Mouse (Mus musculus): Measurements from ENCODE around the gene Rab5c. TPM values are rescaled to one million over a fixed set of nuclear protein-coding genes. Genes with fewer than 3 reads are reported as not detected.

Gene Rab5c
- polyA plus RNA-seq, 1 experiment from 2014 or later, result 76.6 TPM

- Histone ChIP-seq H3K27ac (ENCODE audit: low read depth, low read length) (no peak overlapping the region), H3K4me3 (ENCODE audit: low read depth, low read length) (no peak overlapping the region), H3K4me2 (replicated peaks; ENCODE audit: low read depth, low read length) (no peak overlapping the region), H3K36me3 (ENCODE audit: control insufficient read depth, insufficient read depth, low read length) (no peaks in the 10 kb centered on the region), H3K9me3 (ENCODE audit: control insufficient read depth, low read length) (no peaks in the 10 kb centered on the region), H3K4me1 (replicated peaks; ENCODE audit: control insufficient read depth, insufficient read depth, low read length) (peaks cover 6% of the 10 kb centered on the region), H3K27me3 (ENCODE audit: control insufficient read depth, insufficient read depth, low read length) (peaks cover 17% of the 10 kb centered on the region), H3K9ac (ENCODE audit: low read depth, low read length) (no peak overlapping the region)
- ATAC-seq (ENCODE audit: low FRiP score), result no peak
- WGBS, result 91% methylated on average over 12 of the region's 12 CpGs
- no peak for DNase-seq (ENCODE audit: low spot score)
Measured at GRCm38 (mm10) chr11:100757566-100757965, 19.6 kb upstream of the Rab5c start.

GRCm38 (mm10) chr11:100756476-100756875 lies 18.5 kb upstream of the Rab5c start:
- WGBS, result 52% methylated on average over 6 of the region's 6 CpGs
- Histone ChIP-seq H3K27ac (ENCODE audit: low read depth, low read length) (no peak overlapping the region), H3K4me2 (replicated peaks; ENCODE audit: low read depth, low read length) (no peak overlapping the region), H3K9me3 (ENCODE audit: control insufficient read depth, low read length) (no peaks in the 10 kb centered on the region), H3K9ac (ENCODE audit: low read depth, low read length) (no peak overlapping the region), H3K36me3 (ENCODE audit: control insufficient read depth, insufficient read depth, low read length) (no peaks in the 10 kb centered on the region), H3K4me1 (replicated peaks; ENCODE audit: control insufficient read depth, insufficient read depth, low read length) (peaks cover 6% of the 10 kb centered on the region), H3K4me3 (ENCODE audit: low read depth, low read length) (no peak overlapping the region), H3K27me3 (ENCODE audit: control insufficient read depth, insufficient read depth, low read length) (peaks cover 14% of the 10 kb centered on the region)
- no peak for ATAC-seq (ENCODE audit: low FRiP score)
- DNase-seq (ENCODE audit: low spot score), result no peak

- WGBS, result 94% methylated on average over 3 of the region's 3 CpGs
- H3K36me3 ChIP-seq (ENCODE audit: control insufficient read depth, insufficient read depth, low read length), result no peaks in the 10 kb centered on the region
- ATAC-seq (ENCODE audit: low FRiP score), result no peak
- H3K27me3 ChIP-seq (ENCODE audit: control insufficient read depth, insufficient read depth, low read length), result peaks cover 6% of the 10 kb centered on the region
- H3K27ac ChIP-seq (ENCODE audit: low read depth, low read length), result no peak overlapping the region
- DNase-seq (ENCODE audit: low spot score), result no peak
- H3K9me3 ChIP-seq (ENCODE audit: control insufficient read depth, low read length), result no peaks in the 10 kb centered on the region
- peaks cover 4% of the 10 kb centered on the region for H3K4me1 ChIP-seq (replicated peaks; ENCODE audit: control insufficient read depth, insufficient read depth, low read length)
- H3K4me3 ChIP-seq (ENCODE audit: low read depth, low read length), result no peak overlapping the region
- H3K9ac ChIP-seq (ENCODE audit: low read depth, low read length), result no peak overlapping the region
- no peak overlapping the region for H3K4me2 ChIP-seq (replicated peaks; ENCODE audit: low read depth, low read length)
Measured at GRCm38 (mm10) chr11:100754693-100755057, 16.7 kb upstream of the Rab5c start.

- no peak overlapping the region for H3K9ac ChIP-seq (ENCODE audit: low read depth, low read length)
- peaks cover 1% of the 10 kb centered on the region for H3K27me3 ChIP-seq (ENCODE audit: control insufficient read depth, insufficient read depth, low read length)
- ATAC-seq (ENCODE audit: low FRiP score), result no peak
- no peaks in the 10 kb centered on the region for H3K36me3 ChIP-seq (ENCODE audit: control insufficient read depth, insufficient read depth, low read length)
- WGBS, result 87% methylated on average over 12 of the region's 12 CpGs
- no peak overlapping the region for H3K4me3 ChIP-seq (ENCODE audit: low read depth, low read length)
- peaks cover under 1% of the 10 kb centered on the region for H3K4me1 ChIP-seq (replicated peaks; ENCODE audit: control insufficient read depth, insufficient read depth, low read length)
- no peak overlapping the region for H3K4me2 ChIP-seq (replicated peaks; ENCODE audit: low read depth, low read length)
- no peaks in the 10 kb centered on the region for H3K9me3 ChIP-seq (ENCODE audit: control insufficient read depth, low read length)
- H3K27ac ChIP-seq (ENCODE audit: low read depth, low read length), result no peak overlapping the region
- no peak for DNase-seq (ENCODE audit: low spot score)
Measured at GRCm38 (mm10) chr11:100754021-100754692, 16.1 kb upstream of the Rab5c start.

- no peak overlapping the region for H3K9ac ChIP-seq (ENCODE audit: low read depth, low read length)
Measured at GRCm38 (mm10) chr11:100752294-100752693, 14.3 kb upstream of the Rab5c start.

GRCm38 (mm10) chr11:100750127-100750526 lies 12.1 kb upstream of the Rab5c start:
- no peak overlapping the region for H3K4me2 ChIP-seq (replicated peaks; ENCODE audit: low read depth, low read length)
- ATAC-seq (ENCODE audit: low FRiP score), result no peak
- no peak for DNase-seq (ENCODE audit: low spot score)
- no peak overlapping the region for H3K27ac ChIP-seq (ENCODE audit: low read depth, low read length)
- no peaks in the 10 kb centered on the region for H3K9me3 ChIP-seq (ENCODE audit: control insufficient read depth, low read length)
- H3K9ac ChIP-seq (ENCODE audit: low read depth, low read length), result no peak overlapping the region
- no peaks in the 10 kb centered on the region for H3K4me1 ChIP-seq (replicated peaks; ENCODE audit: control insufficient read depth, insufficient read depth, low read length)
- H3K27me3 ChIP-seq (ENCODE audit: control insufficient read depth, insufficient read depth, low read length), result no peaks in the 10 kb centered on the region
- H3K4me3 ChIP-seq (ENCODE audit: low read depth, low read length), result no peak overlapping the region
- H3K36me3 ChIP-seq (ENCODE audit: control insufficient read depth, insufficient read depth, low read length), result no peaks in the 10 kb centered on the region
- WGBS, result 85% methylated on average over 16 of the region's 16 CpGs

More at GRCm38 (mm10) chr11:100752294-100752693, 14.3 kb upstream of the Rab5c start:
- no peaks in the 10 kb centered on the region for H3K9me3 ChIP-seq (ENCODE audit: control insufficient read depth, low read length)
- H3K27ac ChIP-seq (ENCODE audit: low read depth, low read length), result no peak overlapping the region
- ATAC-seq (ENCODE audit: low FRiP score) (no peak), DNase-seq (ENCODE audit: low spot score) (no peak)
- no peaks in the 10 kb centered on the region for H3K36me3 ChIP-seq (ENCODE audit: control insufficient read depth, insufficient read depth, low read length)
- no peaks in the 10 kb centered on the region for H3K4me1 ChIP-seq (replicated peaks; ENCODE audit: control insufficient read depth, insufficient read depth, low read length)
- H3K27me3 ChIP-seq (ENCODE audit: control insufficient read depth, insufficient read depth, low read length), result no peaks in the 10 kb centered on the region; the same call in 1 of the 2 replicates
- 30% methylated on average over 10 of the region's 10 CpGs for WGBS
- no peak overlapping the region for H3K4me2 ChIP-seq (replicated peaks; ENCODE audit: low read depth, low read length)
- H3K4me3 ChIP-seq (ENCODE audit: low read depth, low read length), result no peak overlapping the region

GRCm38 (mm10) chr11:100749469-100749868 lies 11.5 kb upstream of the Rab5c start:
- 48% methylated on average over 25 of the region's 25 CpGs for WGBS
- Histone ChIP-seq H3K4me2 (replicated peaks; ENCODE audit: low read depth, low read length) (no peak overlapping the region), H3K27me3 (ENCODE audit: control insufficient read depth, insufficient read depth, low read length) (no peaks in the 10 kb centered on the region), H3K36me3 (ENCODE audit: control insufficient read depth, insufficient read depth, low read length) (no peaks in the 10 kb centered on the region), H3K4me3 (ENCODE audit: low read depth, low read length) (no peak overlapping the region), H3K9me3 (ENCODE audit: control insufficient read depth, low read length) (no peaks in the 10 kb centered on the region), H3K27ac (ENCODE audit: low read depth, low read length) (no peak overlapping the region), H3K9ac (ENCODE audit: low read depth, low read length) (no peak overlapping the region), H3K4me1 (replicated peaks; ENCODE audit: control insufficient read depth, insufficient read depth, low read length) (no peaks in the 10 kb centered on the region)
- DNase-seq (ENCODE audit: low spot score) (no peak), ATAC-seq (ENCODE audit: low FRiP score) (no peak)

GRCm38 (mm10) chr11:100748620-100749019 lies 10.6 kb upstream of the Rab5c start:
- H3K4me3 ChIP-seq (ENCODE audit: low read depth, low read length), result no peak overlapping the region
- no peak overlapping the region for H3K9ac ChIP-seq (ENCODE audit: low read depth, low read length)
- H3K27me3 ChIP-seq (ENCODE audit: control insufficient read depth, insufficient read depth, low read length), result no peaks in the 10 kb centered on the region
- no peak overlapping the region for H3K4me2 ChIP-seq (replicated peaks; ENCODE audit: low read depth, low read length)
- ATAC-seq (ENCODE audit: low FRiP score) (no peak), DNase-seq (ENCODE audit: low spot score) (no peak)
- H3K36me3 ChIP-seq (ENCODE audit: control insufficient read depth, insufficient read depth, low read length), result no peaks in the 10 kb centered on the region
- H3K4me1 ChIP-seq (replicated peaks; ENCODE audit: control insufficient read depth, insufficient read depth, low read length), result no peaks in the 10 kb centered on the region
- H3K27ac ChIP-seq (ENCODE audit: low read depth, low read length), result no peak overlapping the region
- no peaks in the 10 kb centered on the region for H3K9me3 ChIP-seq (ENCODE audit: control insufficient read depth, low read length)
- WGBS, result 81% methylated on average over 4 of the region's 4 CpGs

GRCm38 (mm10) chr11:100747114-100747513 lies 9.1 kb upstream of the Rab5c start:
- Histone ChIP-seq H3K4me3 (ENCODE audit: low read depth, low read length) (no peak overlapping the region), H3K4me2 (replicated peaks; ENCODE audit: low read depth, low read length) (no peak overlapping the region), H3K4me1 (replicated peaks; ENCODE audit: control insufficient read depth, insufficient read depth, low read length) (no peaks in the 10 kb centered on the region), H3K9ac (ENCODE audit: low read depth, low read length) (no peak overlapping the region), H3K27ac (ENCODE audit: low read depth, low read length) (no peak overlapping the region), H3K27me3 (ENCODE audit: control insufficient read depth, insufficient read depth, low read length) (no peaks in the 10 kb centered on the region), H3K36me3 (ENCODE audit: control insufficient read depth, insufficient read depth, low read length) (no peaks in the 10 kb centered on the region), H3K9me3 (ENCODE audit: control insufficient read depth, low read length) (no peaks in the 10 kb centered on the region)
- ATAC-seq (ENCODE audit: low FRiP score), result no peak
- 67% methylated on average over 5 of the region's 5 CpGs for WGBS
- DNase-seq (ENCODE audit: low spot score), result no peak

All from hindbrain, embryonic 11.5 days (tissue).